Mouse (Mus musculus): ENCODE measurements around the gene Vim. TPM values are rescaled to one million over a fixed set of nuclear protein-coding genes. Genes with fewer than 3 reads are reported as not detected.
A peak's percentile ranks its signal among the peaks of the same experiment; 100 is the strongest.

The Vim gene
- 686 and 736 TPM in 2 replicates for total RNA-seq (2014; fragmentation: Nextera tagmentation)
- 783 and 809 TPM in 2 replicates for total RNA-seq (2017)

- ATAC-seq (replicated peaks; ENCODE audit: poor library complexity, severe bottlenecking) = peak; percentile 36
Measured at GRCm38 (mm10) chr2:13573408-13574065, at the start of gene Vim. TSS of gene Vim (plus strand) at chr2:13573927.

GRCm38 (mm10) chr2:13526205-13526604 is 47.5 kb upstream of the Vim start:
- no peak for ATAC-seq (replicated peaks; ENCODE audit: poor library complexity, severe bottlenecking)

GRCm38 (mm10) chr2:13527125-13527524 is 46.6 kb upstream of the Vim start:
- no peak for ATAC-seq (replicated peaks; ENCODE audit: poor library complexity, severe bottlenecking)

GRCm38 (mm10) chr2:13527531-13527930 is 46.2 kb upstream of the Vim start:
- ATAC-seq (replicated peaks; ENCODE audit: poor library complexity, severe bottlenecking) = no peak

- no peak for ATAC-seq (replicated peaks; ENCODE audit: poor library complexity, severe bottlenecking)
Measured at GRCm38 (mm10) chr2:13529253-13529933, 44.3 kb upstream of the Vim start.

- no peak for ATAC-seq (replicated peaks; ENCODE audit: poor library complexity, severe bottlenecking)
Measured at GRCm38 (mm10) chr2:13530639-13531038, 43.1 kb upstream of the Vim start.

GRCm38 (mm10) chr2:13536747-13537146 is 37.0 kb upstream of the Vim start:
- no peak for ATAC-seq (replicated peaks; ENCODE audit: poor library complexity, severe bottlenecking)

GRCm38 (mm10) chr2:13537733-13538132 is 36.0 kb upstream of the Vim start:
- no peak for ATAC-seq (replicated peaks; ENCODE audit: poor library complexity, severe bottlenecking)

- peak; percentile 91 for ATAC-seq (replicated peaks; ENCODE audit: poor library complexity, severe bottlenecking)
Measured at GRCm38 (mm10) chr2:13538258-13538657, 35.5 kb upstream of the Vim start.

GRCm38 (mm10) chr2:13538704-13539377 is 34.9 kb upstream of the Vim start:
- peak; percentile 14 for ATAC-seq (replicated peaks; ENCODE audit: poor library complexity, severe bottlenecking)

- ATAC-seq (replicated peaks; ENCODE audit: poor library complexity, severe bottlenecking) = peak; percentile 20; the same call in 1 of the 2 replicates
Measured at GRCm38 (mm10) chr2:13539860-13540259, 33.9 kb upstream of the Vim start.

GRCm38 (mm10) chr2:13543519-13544124 is 30.1 kb upstream of the Vim start:
- ATAC-seq (replicated peaks; ENCODE audit: poor library complexity, severe bottlenecking) = no peak

GRCm38 (mm10) chr2:13544193-13544824 is 29.4 kb upstream of the Vim start, which contains the start of gene Trdmt1:
TSS of gene Trdmt1 (minus strand) at chr2:13544668.
- peak; percentile 86 for ATAC-seq (replicated peaks; ENCODE audit: poor library complexity, severe bottlenecking)

GRCm38 (mm10) chr2:13548749-13549148 is 25.0 kb upstream of the Vim start:
- ATAC-seq (replicated peaks; ENCODE audit: poor library complexity, severe bottlenecking) = no peak

- no peak for ATAC-seq (replicated peaks; ENCODE audit: poor library complexity, severe bottlenecking)
Measured at GRCm38 (mm10) chr2:13553966-13554365, 19.8 kb upstream of the Vim start.

- ATAC-seq (replicated peaks; ENCODE audit: poor library complexity, severe bottlenecking) = no peak
Measured at GRCm38 (mm10) chr2:13556239-13556638, 17.5 kb upstream of the Vim start.

GRCm38 (mm10) chr2:13557145-13558030 is 16.3 kb upstream of the Vim start:
- peak; percentile 36 for ATAC-seq (replicated peaks; ENCODE audit: poor library complexity, severe bottlenecking)

GRCm38 (mm10) chr2:13558607-13559262 is 15.0 kb upstream of the Vim start:
- peak; percentile 88 for ATAC-seq (replicated peaks; ENCODE audit: poor library complexity, severe bottlenecking)

GRCm38 (mm10) chr2:13559303-13559702 is 14.4 kb upstream of the Vim start:
- ATAC-seq (replicated peaks; ENCODE audit: poor library complexity, severe bottlenecking) = peak; percentile 33
